Mouse (Mus musculus) olfactory bulb, adult 2 months (tissue): ENCODE measurements around the gene Crb3.

Experiments
- CTCF ChIP-seq: fragments of 200-500 bp; IDR thresholded peaks from 2 replicates; pipeline ENCODE4 v1.5.1; 2012; ENCODE audit warnings: low read depth, mild to moderate bottlenecking, low read length, moderate library complexity; ENCODE audit not compliant: insufficient read depth
- POLR2A ChIP-seq: fragments of 200-500 bp; IDR thresholded peaks from 2 replicates; pipeline ENCODE4 v1.6.1; 2012; ENCODE audit warnings: mild to moderate bottlenecking, low read depth, low read length, moderate library complexity; ENCODE audit not compliant: insufficient read depth

DNA sequence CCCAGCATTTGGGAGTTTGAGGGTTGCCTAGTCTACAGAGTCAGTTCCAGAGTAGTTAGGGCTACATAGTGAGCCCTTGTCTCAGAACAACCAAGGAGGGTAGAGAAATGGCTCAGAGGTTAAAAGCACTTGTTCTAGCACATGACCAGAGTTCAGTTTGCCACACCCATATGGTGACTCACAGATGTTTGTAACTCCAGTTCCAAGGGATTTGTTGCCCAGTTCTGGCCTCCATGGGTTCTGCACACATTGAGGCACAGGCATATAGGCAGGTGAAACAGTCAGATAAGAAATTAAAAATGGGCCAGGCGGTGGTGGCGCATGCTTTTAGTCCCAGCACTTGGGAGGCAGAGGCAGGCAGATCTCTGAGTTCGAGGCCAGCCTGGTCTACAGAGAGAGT lies 35.3 kb downstream of the Crb3 start:
- TF ChIP-seq CTCF (no peak), POLR2A (no peak)
